Mouse (Mus musculus) NIH3T3 (cell line): ENCODE data around the gene Gramd1b.

Experiments
- DNase-seq: peaks from one replicate; pipeline ENCODE4 v3.0.0-alpha.2; 2012; ENCODE audit warnings: low read depth

Gramd1b gene

GRCm38 (mm10) chr9:40531027-40531621, at the start of gene Gramd1b:
TSS of gene Gramd1b (minus strand) at chr9:40531383.
- no peak for DNase-seq

GRCm38 (mm10) chr9:40578726-40579625, 47.8 kb upstream of the Gramd1b start:
- peak; percentile 54 for DNase-seq

- no peak for DNase-seq
Observed at GRCm38 (mm10) chr9:40577132-40577531, 45.9 kb upstream of the Gramd1b start.

GRCm38 (mm10) chr9:40575053-40575985, 44.1 kb upstream of the Gramd1b start:
- peak; percentile 83 for DNase-seq

- no peak for DNase-seq
Observed at GRCm38 (mm10) chr9:40571280-40571679, 40.1 kb upstream of the Gramd1b start.

GRCm38 (mm10) chr9:40568070-40568469, 36.9 kb upstream of the Gramd1b start:
- no peak for DNase-seq

- no peak for DNase-seq
Observed at GRCm38 (mm10) chr9:40563750-40564149, 32.6 kb upstream of the Gramd1b start.

GRCm38 (mm10) chr9:40559646-40560045, 28.5 kb upstream of the Gramd1b start:
- peak; percentile 70 for DNase-seq

GRCm38 (mm10) chr9:40557796-40558195, 26.6 kb upstream of the Gramd1b start:
- no peak for DNase-seq

- DNase-seq: peak; percentile 56
Observed at GRCm38 (mm10) chr9:40556396-40556795, 25.2 kb upstream of the Gramd1b start.

GRCm38 (mm10) chr9:40555243-40555642, 24.1 kb upstream of the Gramd1b start:
- peak; percentile 23 for DNase-seq

- no peak for DNase-seq
Observed at GRCm38 (mm10) chr9:40547876-40548275, 16.7 kb upstream of the Gramd1b start.

GRCm38 (mm10) chr9:40545193-40545592, 14.0 kb upstream of the Gramd1b start:
- DNase-seq: no peak

- no peak for DNase-seq
Observed at GRCm38 (mm10) chr9:40539588-40540140, 8.5 kb upstream of the Gramd1b start.

GRCm38 (mm10) chr9:40537708-40538105, 6.5 kb upstream of the Gramd1b start:
- peak; percentile 5 for DNase-seq

- DNase-seq: no peak
Observed at GRCm38 (mm10) chr9:40537044-40537707, 6.0 kb upstream of the Gramd1b start.

- DNase-seq: no peak
Observed at GRCm38 (mm10) chr9:40530536-40530935, 647 bp downstream of the Gramd1b start.

- no peak for DNase-seq
Observed at GRCm38 (mm10) chr9:40528733-40529132, 2.5 kb downstream of the Gramd1b start.

- no peak for DNase-seq
Observed at GRCm38 (mm10) chr9:40526928-40527327, 4.3 kb downstream of the Gramd1b start.

- DNase-seq: no peak
Observed at GRCm38 (mm10) chr9:40522156-40522555, 9.0 kb downstream of the Gramd1b start.

GRCm38 (mm10) chr9:40521097-40521496, 10.1 kb downstream of the Gramd1b start:
- DNase-seq: no peak
